Mouse (Mus musculus) C2C12 (cell line): ENCODE results near the gene Slc10a7. TPM values are rescaled to one million over a fixed set of nuclear protein-coding genes. Genes with fewer than 3 reads are reported as not detected.

Source experiments
- H3K27me3 ChIP-seq: one replicate; pipeline ENCODE4 v1.6.1; 2011; ENCODE audit not compliant: control insufficient read depth, insufficient read depth, insufficient read length
- H3K36me3 ChIP-seq: one replicate; pipeline ENCODE4 v1.6.1; 2011; ENCODE audit not compliant: control insufficient read depth, insufficient read depth
- H3K4me3 ChIP-seq: one replicate; pipeline ENCODE4 v1.5.1; 2011; ENCODE audit warnings: mild to moderate bottlenecking, control low read depth; ENCODE audit not compliant: poor library complexity, insufficient read depth, severe bottlenecking
- H3K79me2 ChIP-seq: one replicate; pipeline ENCODE4 v1.6.1; 2011; ENCODE audit not compliant: control insufficient read depth, insufficient read depth
- H3K79me3 ChIP-seq: one replicate; pipeline ENCODE4 v1.6.1; 2011; ENCODE audit warnings: low read depth, control low read depth
- H3ac ChIP-seq: one replicate; pipeline ENCODE3; 2011; ENCODE audit warnings: low read depth; ENCODE audit not compliant: control insufficient read depth, insufficient read length
- CEBPB ChIP-seq: IDR thresholded peaks from one replicate; pipeline ENCODE4 v1.6.1; 2011; ENCODE audit warnings: low read depth, mild to moderate bottlenecking, control low read depth, moderate library complexity
- CTCF ChIP-seq: IDR thresholded peaks from one replicate; pipeline ENCODE4 v1.5.1; 2011; ENCODE audit not compliant: control insufficient read depth, insufficient read depth, insufficient read length
- FOSL1 ChIP-seq: IDR thresholded peaks from one replicate; pipeline ENCODE4 v1.8.0; 2011; ENCODE audit warnings: mild to moderate bottlenecking, low read length; ENCODE audit not compliant: poor library complexity, insufficient read depth, severe bottlenecking
- MAX ChIP-seq: IDR thresholded peaks from one replicate; pipeline ENCODE4 v1.6.1; 2011; ENCODE audit warnings: mild to moderate bottlenecking, control low read depth
- MYOD1 ChIP-seq: IDR thresholded peaks from one replicate; pipeline ENCODE4 v1.6.1; 2011; ENCODE audit warnings: low read depth; ENCODE audit not compliant: control insufficient read depth, insufficient read length
- MYOG ChIP-seq: IDR thresholded peaks from one replicate; pipeline ENCODE4 v1.6.1; 2011; ENCODE audit not compliant: control insufficient read depth, insufficient read length; ENCODE audit errors: extremely low read depth
- USF1 ChIP-seq: IDR thresholded peaks from one replicate; pipeline ENCODE4 v1.6.1; 2011; ENCODE audit warnings: low read depth, mild to moderate bottlenecking, control low read depth, moderate library complexity
- polyA plus RNA-seq: library from polyadenylated mRNA; unstranded; fragments of >200 nt; fragmentation: generic; extraction: Trizol; gene quantifications from one replicate; pipeline ENCODE4 v1.2.1, GENCODE M21; 2012; ENCODE audit warnings: missing spikeins

The Slc10a7 gene
- polyA plus RNA-seq, 1 experiment, result 7.5 TPM

- Histone ChIP-seq H3K79me3 (no peaks in the 10 kb centered on the region), H3K36me3 (no peaks in the 10 kb centered on the region), H3K27me3 (no peaks in the 10 kb centered on the region), H3K79me2 (no peaks in the 10 kb centered on the region), H3K4me3 (no peak overlapping the region), H3ac (no peak overlapping the region)
- no peak for TF ChIP-seq USF1
- TF ChIP-seq MYOG, result no peak
- TF ChIP-seq CTCF, result no peak
- no peak for TF ChIP-seq MYOD1
- no peak for TF ChIP-seq FOSL1
- TF ChIP-seq MAX, result no peak
- TF ChIP-seq CEBPB, result no peak
Observed at GRCm38 (mm10) chr8:78678541-78679219, 169.5 kb downstream of the Slc10a7 start.

GRCm38 (mm10) chr8:78690795-78691194 lies 181.6 kb downstream of the Slc10a7 start:
- Histone ChIP-seq H3K79me2 (no peaks in the 10 kb centered on the region), H3K27me3 (no peaks in the 10 kb centered on the region), H3K79me3 (no peaks in the 10 kb centered on the region), H3ac (no peak overlapping the region), H3K4me3 (no peak overlapping the region), H3K36me3 (peaks cover 8% of the 10 kb centered on the region)
- TF ChIP-seq MAX (no peak), MYOD1 (no peak), USF1 (no peak), MYOG (no peak), FOSL1 (no peak), CEBPB (no peak), CTCF (no peak)

GRCm38 (mm10) chr8:78698331-78698741 lies 189.2 kb downstream of the Slc10a7 start:
- Histone ChIP-seq H3ac (no peak overlapping the region), H3K79me2 (no peaks in the 10 kb centered on the region), H3K36me3 (peaks cover 7% of the 10 kb centered on the region), H3K4me3 (no peak overlapping the region), H3K27me3 (no peaks in the 10 kb centered on the region), H3K79me3 (no peaks in the 10 kb centered on the region)
- TF ChIP-seq USF1 (no peak), CEBPB (no peak), MAX (no peak), CTCF (no peak), MYOG (no peak), FOSL1 (no peak), MYOD1 (no peak)

- peaks cover 7% of the 10 kb centered on the region for H3K36me3 ChIP-seq
- no peaks in the 10 kb centered on the region for H3K79me2 ChIP-seq
- H3K27me3 ChIP-seq, result no peaks in the 10 kb centered on the region
- no peak overlapping the region for H3ac ChIP-seq
- H3K79me3 ChIP-seq, result no peaks in the 10 kb centered on the region
- TF ChIP-seq MYOD1 (no peak), CEBPB (no peak), FOSL1 (no peak), USF1 (no peak), MYOG (no peak), CTCF (no peak), MAX (no peak)
- H3K4me3 ChIP-seq, result no peak overlapping the region
Observed at GRCm38 (mm10) chr8:78703068-78703820, 194.1 kb downstream of the Slc10a7 start.

GRCm38 (mm10) chr8:78705980-78706379 lies 196.8 kb downstream of the Slc10a7 start:
- Histone ChIP-seq H3K27me3 (no peaks in the 10 kb centered on the region), H3ac (no peak overlapping the region), H3K36me3 (peaks cover 3% of the 10 kb centered on the region), H3K79me2 (no peaks in the 10 kb centered on the region), H3K79me3 (no peaks in the 10 kb centered on the region), H3K4me3 (no peak overlapping the region)
- TF ChIP-seq USF1 (no peak), CEBPB (no peak), MYOG (no peak), FOSL1 (no peak), MAX (no peak)
